Mouse (Mus musculus): ENCODE measurements around the gene Dupd1.

DNA sequence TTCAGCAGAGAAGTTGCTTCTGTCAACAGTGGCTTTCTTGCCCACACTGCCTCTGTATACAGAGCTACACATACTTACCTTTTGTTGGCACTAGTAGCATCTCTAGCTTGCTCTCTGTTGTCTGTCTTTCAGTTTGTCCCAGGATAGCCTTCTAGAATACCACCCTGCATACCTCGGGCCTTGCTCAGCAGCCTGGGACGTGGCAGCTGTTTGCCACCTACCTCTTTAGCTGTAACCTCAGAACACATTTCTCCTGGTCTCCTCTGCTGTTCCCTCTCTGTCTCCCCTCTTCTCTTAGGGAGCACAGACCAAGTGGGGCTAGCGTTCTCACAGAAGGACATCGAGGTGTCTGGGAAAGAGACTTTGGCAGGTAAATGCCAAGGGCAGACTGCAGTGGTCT is 28.1 kb upstream of the Dupd1 start:
- TF ChIP-seq POLR2A (IDR thresholded peaks at IDR 0.05; ENCODE audit: borderline replicate concordance, insufficient read depth, low read length) (no peak), CTCF (IDR thresholded peaks at IDR 0.05; ENCODE audit: borderline replicate concordance, insufficient read depth, low read depth, low read length) (no peak)
